Mouse (Mus musculus) gastrocnemius, postnatal 25 days (tissue): ENCODE measurements around the gene Xbp1. TPM values are rescaled to one million over a fixed set of nuclear protein-coding genes. Genes with fewer than 3 reads are reported as not detected.
"Not testable (repeated sequence)": the region's sequence is repeated elsewhere in the genome, so short reads cannot be mapped to it uniquely, and the experiment has no call there.

Experiments
- DNase-seq: peaks from one replicate; pipeline ENCODE4 v3.0.0; 2022
- total RNA-seq, 2 experiments: library from RNA; stranded (reverse); gene quantifications; 1 replicate in 1 of 2; 2 replicates in 1 of 2; pipeline ENCODE4 v1.2.3; 2021

The Xbp1 gene
- total RNA-seq, 2 experiments from 2014 or later: 53.0 to 60.9 TPM

DNA sequence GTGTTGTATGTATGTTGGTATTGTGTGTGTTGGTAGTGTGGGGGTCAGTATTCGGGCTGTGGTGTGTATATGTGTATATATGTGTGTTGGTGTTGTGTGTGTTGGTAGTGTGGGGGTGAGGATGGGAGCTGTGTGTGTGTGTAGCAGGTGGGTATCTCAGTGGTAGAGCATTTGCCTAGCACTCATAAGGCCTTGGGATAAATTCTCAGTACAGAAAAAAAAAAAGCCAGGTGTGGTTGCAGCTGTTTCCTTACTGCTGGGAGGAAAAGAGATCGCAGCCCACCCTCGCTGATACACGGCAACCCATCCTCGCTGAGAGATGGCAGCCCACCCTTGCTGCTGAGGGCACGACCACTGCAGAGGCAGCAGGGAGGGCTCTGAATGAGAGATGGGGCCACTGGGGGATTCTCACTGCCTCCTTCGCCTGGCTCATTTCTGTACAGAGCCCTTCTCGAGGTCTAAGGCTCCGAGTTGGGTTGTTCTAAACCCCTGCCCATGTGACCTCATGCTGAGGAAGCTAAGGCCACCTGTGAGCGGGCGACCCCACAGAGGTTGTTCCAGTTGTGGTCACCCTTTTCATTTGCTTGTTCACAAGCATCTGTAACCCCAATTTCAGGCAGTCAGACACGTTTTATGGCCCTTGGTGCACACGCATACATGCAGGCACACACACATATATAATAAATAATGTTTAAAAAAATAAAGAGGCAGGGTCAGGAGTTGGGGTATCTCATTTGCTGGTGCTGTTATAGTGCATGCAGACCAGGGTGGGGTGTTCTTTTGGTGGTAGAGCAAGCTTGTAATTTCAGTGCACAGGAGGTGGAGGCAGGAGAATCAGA, 19.3 kb upstream of the Xbp1 start:
- no peak for DNase-seq

DNA sequence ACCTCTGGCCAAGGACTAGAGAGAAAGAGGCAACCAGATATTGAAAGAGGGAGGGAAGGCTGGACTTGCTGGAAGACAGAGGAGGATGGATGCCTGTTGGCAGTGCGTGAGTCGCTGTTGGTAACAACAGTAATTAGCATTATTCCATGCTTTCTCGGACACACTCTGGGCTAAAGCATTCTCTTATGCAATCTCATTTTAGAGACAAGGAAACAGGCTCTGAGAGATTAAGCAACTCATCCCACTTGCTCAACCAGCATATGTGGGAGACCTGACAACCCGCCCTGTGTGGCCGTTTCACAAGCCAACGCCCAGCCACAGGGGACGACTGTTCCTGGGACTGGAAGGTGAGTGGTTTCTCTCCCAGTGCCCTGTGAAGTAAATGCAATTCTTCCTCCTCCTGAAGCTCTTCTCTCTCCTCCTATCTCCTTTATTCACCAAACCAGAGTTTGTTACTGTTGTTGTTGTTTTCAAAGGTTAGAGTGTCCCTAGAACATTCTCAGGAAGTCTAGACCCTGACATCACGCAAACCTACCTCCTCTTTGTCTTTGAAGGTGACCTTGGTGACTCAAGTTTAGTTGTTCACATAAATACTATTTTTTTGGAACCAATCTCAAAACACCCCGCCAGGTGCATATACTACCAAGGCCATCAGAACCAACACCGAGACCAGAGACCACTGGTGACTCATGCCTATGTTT, 18.0 kb upstream of the Xbp1 start:
- no peak for DNase-seq

DNA sequence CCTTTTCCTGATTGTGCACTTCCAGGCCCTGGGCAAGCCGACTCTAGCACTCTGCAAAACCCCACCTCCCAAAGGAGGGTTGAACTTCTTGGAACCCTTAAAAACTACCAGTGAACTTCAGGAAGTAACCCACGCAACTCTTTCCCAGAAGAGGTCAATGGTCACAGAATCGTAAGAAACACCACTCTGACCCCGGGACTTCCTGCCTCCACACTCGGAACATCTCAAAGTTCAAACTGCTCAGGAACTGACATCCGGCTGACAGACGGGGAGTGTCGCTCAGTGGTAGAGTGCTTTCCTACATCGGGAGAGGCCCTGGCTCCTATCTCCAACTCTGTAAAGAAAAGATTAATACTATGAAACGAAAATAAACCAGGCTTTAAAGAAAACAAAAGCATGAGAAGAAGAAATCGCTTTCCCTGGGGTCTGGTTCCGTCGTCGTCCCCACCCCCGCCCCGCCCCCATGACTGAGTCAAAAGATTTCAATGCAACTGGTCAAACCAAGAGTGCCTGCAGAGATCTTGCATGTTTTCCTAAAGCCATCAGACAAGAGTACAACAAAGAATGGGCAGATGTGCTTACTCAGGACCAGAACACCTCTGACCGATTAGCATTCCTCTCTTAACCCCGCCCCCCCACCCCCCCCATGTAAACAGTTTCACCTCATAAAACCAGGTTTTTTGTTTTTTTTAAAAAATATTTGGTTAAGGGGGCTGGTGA, 14.4 kb upstream of the Xbp1 start:
- DNase-seq: no peak

DNA sequence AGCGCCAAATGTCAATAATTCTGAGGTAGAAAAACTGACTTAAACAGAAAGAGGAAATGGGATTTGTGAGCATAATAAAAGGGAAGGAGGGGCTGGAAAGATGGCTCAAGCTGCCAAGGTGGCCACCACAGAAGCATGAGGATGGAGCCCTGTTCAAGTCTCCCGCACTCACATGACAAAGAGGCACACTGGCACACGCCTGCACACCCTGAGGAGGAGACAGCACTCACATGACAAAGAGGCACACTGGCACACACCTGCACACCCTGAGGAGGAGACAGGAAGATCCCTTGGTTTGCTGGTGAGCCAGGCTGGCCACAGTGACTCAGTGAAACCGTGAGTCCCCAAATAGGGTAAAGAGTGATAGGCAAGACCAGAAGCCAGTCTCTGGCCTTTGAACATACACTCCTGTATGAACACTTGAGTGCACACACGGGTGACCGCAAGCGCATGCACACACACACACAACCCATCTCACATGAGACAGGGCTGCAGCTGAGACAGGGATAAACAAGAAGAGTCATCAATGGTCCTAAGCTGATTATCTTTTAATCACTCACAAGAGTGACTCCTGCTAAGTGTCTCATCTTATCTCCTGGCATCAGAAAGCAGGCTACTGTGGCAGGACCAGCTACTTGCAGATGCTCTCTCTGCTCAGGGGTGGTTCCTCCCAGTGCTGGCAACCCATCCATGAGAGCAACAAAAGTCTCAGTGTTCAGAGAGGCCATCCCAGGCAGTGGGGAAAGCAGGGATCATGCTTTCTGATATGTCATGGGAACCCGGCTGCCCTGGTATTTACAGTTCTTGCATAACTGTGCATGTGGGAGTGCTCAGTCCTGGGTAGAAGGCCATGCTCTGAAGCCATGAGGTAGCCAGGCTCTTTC, 11.0 kb upstream of the Xbp1 start:
- no peak for DNase-seq

DNA sequence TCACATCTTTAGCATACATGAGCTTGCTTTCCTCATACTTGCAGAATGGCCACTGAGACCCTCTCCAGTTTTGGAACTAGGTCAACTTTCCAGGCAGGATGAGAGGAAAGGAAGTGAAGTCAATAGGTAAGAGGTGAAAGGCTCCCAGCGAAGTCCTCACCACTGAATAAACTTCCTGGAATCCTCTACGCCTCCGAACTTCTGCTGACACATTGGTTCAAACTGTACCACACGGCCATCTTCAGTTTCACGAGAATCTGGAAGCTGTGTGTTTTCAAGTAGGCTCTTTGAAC, 10.4 kb upstream of the Xbp1 start:
- DNase-seq: no peak

DNA sequence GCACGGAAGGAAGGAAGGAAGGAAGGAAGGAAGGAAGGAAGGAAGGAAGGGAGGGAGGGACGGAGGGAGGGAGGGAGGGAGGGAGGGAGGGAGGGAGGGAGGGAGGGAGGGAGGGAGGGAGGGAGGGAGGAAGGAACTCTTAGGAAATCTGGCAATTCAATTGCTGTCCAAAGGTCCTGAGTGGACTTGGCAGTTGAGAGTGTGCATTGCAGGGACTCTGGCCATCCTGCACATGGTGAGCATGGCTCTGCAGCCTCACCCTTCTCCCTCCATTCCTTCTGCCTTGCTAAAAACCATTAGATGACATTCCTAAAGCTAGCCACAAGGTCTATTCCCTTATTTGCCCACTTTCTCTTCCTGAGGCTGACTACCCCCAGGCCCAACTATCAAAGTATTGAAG, 9.8 kb upstream of the Xbp1 start:
- DNase-seq: not testable (repeated sequence)

DNA sequence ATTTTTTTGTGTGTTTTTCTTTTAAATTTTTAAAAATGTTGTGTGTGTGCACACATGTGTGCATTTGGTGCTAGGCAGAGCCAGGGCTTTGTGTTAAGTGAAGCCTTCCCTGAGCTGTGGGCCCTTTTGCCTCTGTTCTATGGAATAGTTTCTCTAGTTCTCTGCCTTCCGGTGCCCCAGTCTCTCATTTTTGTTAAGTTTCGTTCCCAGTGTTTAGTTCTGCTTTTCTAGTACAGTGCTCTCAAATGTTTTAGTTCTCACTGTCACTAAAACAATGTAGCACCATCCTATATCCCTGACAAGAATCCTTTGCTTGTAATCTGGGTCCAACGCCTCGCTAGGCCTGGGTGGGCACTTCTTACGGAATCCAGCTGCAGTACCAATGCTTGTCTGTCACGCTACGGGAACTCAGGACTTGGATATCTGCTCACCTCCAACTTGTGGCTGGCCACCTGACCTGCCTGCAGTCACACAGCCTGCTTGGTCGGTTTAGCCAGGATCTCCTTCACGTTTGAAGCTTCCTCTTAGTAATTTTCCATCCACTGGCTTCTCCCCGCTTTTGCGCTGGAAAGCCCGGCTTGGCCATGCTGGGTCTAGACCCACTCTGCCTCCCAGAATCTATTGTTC, 8.2 kb upstream of the Xbp1 start:
- DNase-seq: no peak

DNA sequence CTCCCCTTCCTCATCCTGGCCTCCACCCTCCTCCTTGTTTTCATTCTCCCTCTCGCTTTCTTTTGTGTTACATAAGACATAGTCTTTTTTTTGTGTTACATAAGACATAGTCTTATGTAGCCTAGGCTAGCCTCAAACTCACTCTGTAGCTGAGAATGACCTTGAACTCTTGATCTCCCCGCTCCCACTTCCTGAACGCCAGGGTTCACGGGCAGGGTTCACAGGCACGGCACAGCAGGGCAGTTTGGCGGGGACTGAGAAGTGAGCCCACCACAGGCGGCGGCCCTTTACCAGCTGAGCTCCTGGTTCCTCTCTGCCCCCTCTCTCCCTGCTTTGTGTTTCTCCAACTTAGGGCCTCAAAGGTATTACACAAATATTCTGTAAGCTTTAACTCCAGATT, 7.5 kb upstream of the Xbp1 start:
- DNase-seq: no peak

DNA sequence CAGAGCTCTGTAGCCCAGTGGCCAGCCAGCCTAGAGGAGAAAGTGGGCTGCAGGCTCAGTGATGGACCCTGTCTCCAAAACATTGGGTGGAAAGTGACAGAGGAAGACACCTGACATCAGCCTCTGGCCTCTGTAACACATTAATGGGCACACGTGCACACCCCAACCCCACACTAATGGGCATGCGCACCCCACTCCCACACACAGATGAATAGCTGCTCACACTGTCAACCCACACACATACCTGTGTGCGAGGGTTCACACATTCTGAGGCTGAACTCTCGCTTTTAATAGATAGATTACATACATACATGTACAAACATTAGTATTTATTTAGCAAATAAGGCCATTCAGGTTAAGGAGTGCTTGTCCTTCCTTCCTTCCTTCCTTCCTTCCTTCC, 6.4 kb upstream of the Xbp1 start:
- no peak for DNase-seq

DNA sequence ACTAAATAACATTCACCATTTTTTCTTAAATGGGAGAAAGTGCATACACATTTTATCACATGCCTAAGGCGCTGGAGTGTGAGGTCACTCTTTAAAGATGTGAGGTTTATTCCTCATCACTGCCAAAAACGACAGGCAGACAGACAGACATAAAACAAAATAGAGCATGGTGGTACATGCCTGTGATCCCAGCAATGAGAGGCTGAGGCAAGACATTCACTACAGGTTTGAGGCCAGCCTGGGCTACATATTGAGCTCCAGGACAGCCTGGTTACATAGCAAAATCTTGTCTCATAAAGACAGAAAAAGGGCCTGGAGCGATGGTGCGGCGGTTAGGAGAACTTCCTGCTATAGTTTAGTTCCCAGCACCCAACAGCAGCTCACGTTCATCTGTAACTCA, 5.3 kb upstream of the Xbp1 start:
- no peak for DNase-seq

DNA sequence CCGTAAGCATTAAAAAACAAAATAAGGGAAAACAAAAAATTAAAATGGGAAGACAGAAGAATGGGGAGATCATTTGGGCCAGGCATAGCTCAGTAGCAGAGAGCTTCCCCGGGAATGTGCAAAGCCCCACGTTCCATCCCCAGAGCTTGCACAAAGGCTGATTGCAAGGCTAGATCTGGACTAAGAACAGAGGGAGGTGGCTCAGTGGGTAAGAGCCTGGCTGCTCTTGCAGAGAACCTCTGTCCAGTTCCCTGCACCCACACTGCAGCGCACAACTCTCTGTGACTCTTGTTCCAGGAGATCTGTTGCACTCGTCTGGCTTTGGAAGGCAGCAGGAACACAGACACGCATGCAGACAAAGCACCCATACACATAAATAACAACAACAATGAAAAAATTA, 4.8 kb upstream of the Xbp1 start:
- DNase-seq: no peak

DNA sequence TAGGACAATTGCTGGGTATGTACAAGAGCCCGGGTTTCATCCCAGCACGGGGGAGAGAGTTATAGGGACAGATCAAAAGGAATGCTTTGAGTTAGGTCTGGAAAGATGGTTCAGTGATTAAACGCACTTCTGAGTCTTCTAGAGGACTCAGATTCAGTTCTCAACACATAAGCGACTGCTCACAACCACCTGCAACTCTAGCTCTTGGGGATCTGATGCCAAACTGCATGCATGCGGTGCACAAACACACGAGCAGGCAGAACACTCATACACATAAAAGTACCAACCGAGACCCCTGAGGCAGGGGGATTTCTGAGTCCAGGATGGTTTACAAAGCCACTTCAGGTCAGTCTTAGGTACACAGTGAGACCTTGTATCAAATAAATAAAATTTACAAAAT, 4.3 kb upstream of the Xbp1 start:
- DNase-seq: no peak

DNA sequence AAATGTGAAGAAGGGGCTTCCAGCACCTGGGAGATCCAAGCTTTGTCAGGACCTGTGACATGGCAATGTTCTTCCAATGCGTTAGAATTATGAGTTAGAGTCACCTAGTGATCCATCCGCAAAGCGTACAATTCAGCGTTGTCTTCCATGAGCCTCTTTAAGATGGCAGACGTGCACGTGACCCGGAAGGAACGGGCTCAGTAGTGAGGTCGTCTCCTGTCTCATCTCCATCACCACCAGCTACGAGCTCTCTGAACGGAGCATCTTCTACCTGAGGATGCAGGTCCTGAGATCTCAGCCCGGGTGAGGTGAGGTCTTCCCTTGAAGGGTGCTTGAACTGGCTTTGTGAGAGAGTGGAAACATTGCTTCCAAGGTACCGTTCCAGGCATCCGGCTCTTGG, 3.8 kb upstream of the Xbp1 start:
- no peak for DNase-seq

DNA sequence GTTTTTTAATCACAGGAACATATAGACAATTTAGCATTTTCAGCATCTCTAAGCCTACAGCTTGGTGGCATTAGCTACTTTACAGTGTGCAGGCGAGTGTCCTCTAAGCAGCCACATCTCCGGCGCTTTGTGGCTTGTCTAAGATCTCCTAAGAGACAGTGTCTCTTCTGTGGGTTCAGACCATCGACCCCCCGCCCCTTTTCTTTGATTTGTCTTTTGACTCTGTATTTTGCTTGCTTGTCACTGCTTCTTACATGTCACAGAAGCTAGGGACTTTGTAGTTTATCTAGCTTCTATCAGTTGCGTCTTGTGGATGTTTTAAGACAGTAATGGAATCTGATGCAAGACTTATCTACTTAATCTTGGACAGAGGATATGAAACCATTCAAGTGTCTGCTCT, 3.1 kb upstream of the Xbp1 start:
- DNase-seq: no peak

DNA sequence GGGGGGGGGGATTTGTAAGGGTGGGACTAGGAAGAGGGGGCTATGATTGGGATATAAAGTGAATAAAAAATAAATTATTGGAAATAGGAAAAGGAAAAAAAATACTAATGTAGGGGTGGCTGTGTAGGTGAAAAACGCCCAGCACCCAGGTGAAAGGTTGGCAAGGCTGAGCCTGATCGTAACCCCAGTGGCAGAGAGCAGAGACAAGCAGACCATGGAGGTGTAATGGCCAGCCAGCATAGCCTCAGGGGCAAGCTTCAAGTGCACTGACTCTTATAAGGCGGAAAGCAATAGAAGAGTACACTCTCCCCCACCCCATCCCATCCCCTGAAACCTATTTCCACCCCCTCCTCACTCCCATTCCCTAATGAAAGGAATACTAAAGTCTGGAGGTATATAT, 778 bp upstream of the Xbp1 start:
- DNase-seq: no peak

DNA sequence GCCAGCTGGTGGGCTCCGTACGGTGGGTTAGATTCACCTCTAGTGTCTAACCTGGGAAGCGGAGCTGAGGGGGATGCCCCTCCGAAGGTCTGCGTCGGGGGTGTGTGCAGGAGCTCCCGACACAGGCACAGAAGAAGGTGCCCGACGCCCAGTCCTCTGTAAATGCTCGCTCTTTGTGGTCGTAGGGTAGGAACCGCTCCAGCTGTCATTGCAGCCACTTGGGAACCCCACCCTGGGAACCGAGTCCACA, 732 bp downstream of the Xbp1 start:
- no peak for DNase-seq

DNA sequence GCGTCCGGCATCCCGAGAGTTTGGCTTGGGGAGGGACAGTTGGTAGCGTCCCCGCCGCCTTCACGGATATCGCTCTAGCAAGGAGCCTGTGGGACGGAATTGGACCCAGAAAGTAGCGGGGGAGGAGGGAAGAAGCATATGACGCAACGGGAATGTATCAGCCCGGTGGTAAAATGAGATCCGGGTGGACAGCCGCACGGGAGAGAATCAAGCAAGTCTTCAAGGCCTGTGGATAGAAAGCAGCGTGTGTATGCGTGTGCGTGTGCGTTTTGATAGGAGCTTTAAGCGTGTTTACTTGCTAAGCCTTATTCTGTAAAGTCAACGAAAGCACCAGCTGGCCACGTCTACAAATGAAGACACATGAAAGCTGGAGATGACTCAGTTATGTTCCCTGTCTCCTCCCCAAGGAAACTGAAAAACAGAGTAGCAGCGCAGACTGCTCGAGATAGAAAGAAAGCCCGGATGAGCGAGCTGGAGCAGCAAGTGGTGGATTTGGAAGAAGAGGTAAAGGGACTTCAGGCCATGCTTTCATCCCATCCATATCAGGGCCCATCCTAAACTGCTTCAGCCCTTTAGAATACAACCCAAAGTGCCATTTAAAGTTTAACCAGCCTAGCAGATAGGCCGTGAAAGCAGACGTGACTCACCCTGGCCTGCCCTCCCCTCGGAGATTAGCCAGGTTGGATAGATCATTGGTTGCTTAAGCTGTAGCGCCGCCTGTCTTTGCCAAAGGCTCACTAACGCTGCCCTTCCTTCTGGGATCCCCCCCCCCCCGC, 1.2 kb downstream of the Xbp1 start:
- DNase-seq: peak; percentile 75

DNA sequence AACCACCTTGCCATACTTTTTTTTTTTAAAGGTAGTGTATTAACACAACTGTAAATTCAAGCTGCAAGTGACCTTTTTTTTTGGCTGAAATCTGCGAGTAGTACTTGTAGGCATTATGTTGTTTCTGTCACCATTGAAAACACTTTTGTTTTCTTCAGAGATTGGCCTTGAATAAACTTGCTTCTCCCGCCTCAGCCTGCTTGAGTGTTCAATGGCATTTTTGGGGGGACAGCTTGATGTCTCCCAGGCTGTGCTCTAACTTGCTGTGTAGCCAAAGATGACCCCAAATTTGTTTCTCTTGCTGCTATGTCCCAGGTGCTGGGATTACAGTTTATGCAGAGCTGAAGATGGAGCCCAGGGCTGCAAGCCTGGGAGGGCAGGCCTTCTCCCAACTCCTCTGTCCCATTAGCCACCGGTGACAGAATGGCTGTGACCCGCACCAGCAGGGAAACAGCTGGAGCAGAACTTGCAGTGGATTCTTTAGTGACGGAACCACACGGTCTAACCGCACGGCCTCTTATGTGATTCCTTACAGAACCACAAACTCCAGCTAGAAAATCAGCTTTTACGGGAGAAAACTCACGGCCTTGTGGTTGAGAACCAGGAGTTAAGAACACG, 2.4 kb downstream of the Xbp1 start:
- DNase-seq: no peak

DNA sequence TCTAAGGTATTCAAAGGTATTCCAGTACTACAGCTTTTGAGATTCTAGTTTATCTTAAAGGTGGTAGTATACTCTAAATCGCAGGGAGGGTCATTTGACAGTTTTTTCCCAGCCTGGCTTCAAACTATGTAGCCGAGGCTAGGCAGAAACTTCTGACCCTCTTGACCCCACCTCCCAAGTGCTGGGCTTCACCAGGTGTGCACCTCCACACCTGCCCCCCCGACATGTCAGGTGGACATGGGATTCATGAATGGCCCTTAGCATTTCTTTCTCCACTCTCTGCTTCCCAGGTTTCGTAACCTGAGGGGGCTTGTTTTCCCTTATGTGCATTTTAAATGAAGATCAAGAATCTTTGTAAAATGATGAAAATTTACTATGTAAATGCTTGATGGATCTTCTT, 5.0 kb downstream of the Xbp1 start:
- DNase-seq: no peak

DNA sequence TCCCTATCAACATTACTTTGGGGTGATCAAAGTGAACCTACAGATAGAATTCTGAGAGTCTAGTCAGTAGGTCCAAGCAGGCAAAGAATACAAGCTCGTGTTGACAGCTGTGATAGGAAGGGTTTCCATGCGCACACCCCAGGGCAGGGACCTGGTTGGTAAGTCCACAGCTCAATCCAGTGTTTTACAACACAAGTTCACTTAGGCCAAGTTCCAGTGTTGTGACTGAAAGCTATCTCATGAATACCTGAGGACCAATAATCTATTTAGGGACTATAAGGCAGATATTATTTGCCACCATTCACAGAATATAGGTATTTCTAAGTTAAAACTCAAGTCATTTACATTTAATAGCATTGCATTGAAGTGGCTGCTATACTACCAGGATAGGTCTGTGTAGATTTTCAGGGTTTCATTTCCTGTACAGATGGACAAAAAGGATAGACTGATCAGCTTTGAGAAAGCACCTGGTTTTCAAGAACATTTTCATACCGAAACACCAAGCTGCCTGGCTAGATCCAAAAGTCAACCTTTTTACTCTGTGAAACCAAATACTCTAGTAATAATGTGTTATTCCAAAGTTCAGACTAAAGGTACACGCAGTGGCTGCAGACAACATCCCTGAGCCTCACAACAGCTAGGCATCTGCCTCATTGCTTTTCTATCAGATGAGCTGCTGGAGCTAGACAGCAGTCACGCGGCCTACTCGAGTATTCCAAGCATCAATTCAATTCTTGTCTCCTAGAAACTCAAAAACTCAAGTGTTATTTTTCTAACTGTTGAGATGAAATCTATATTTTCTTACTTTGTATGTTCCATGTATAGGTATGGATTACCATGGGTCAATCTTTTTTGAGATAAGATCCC, 6.3 kb downstream of the Xbp1 start:
- no peak for DNase-seq
